Comparison of ENCODE assay signal across 27 mouse cellular contexts in genomic region chr4:56617661-56618360, GRCm38 (mm10).
A peak's percentile ranks its signal among the peaks of the same experiment; 100 is the strongest.
DNase-seq lines count a peak whose midpoint lies in the region; ATAC-seq and TF ChIP-seq lines count a peak whose summit lies in the region.
"Had no signal": no experiment of that assay in that cellular context is flagged by ENCODE, and none has a peak within 500 bp of the region (broad histone marks: within the 10 kb centered on the region; RNA-seq: fewer than 3 reads in every experiment).

No protein-coding gene starts in this region.

- DNase-seq in gastrocnemius, adult 2 months, result no peak
- no peak for DNase-seq in gastrocnemius, postnatal 4 days (ENCODE audit: low spot score in 2 of 2)
- peak; percentile 54 for DNase-seq in urinary bladder, postnatal 14 days (ENCODE audit: low spot score)
- DNase-seq in urinary bladder, postnatal 25 days (ENCODE audit: low spot score), result no peak
- DNase-seq in adrenal gland, postnatal 14 days, result peak; percentile 60
- peak; percentile 19 for DNase-seq in retina, postnatal 1 day
- DNase-seq in heart, adult 9 months (ENCODE audit: low spot score in 2 of 2), result no peak
- DNase-seq: B cell, adult 2 months; cerebellum, adult 2 months; cerebellum, postnatal 36 days; gastrocnemius, postnatal 10 days; heart, adult 2 months; kidney, adult 18-20 months; layer of hippocampus, postnatal 36 days; liver, embryonic 13.5 days; right cerebral cortex, postnatal 14 days; spleen, adult 18-20 months; thymus, adult 18-20 months had no signal

- intact Hi-C loops in gastrocnemius, adult 2 months (cut with DNase I), result no loop called here

- no peak overlapping the region for H3K4me3 ChIP-seq in gastrocnemius, adult 2 months
- H3K4me3 ChIP-seq in intestine, postnatal 0 days (ENCODE audit: low read depth, low read length), result no peak overlapping the region
- H3K4me3 ChIP-seq: embryonic facial prominence, embryonic 15.5 days; heart, adult 2 months; hindbrain, embryonic 10.5 days; layer of hippocampus, adult 2 months; limb, embryonic 13.5 days; liver, embryonic 13.5 days; lung, embryonic 15.5 days; neural tube, embryonic 13.5 days had no signal

- no peaks in the 10 kb centered on the region for H3K36me3 ChIP-seq in intestine, postnatal 0 days (ENCODE audit: control insufficient read depth, insufficient read depth)
- H3K36me3 ChIP-seq: embryonic facial prominence, embryonic 15.5 days; hindbrain, embryonic 10.5 days; limb, embryonic 13.5 days; liver, embryonic 13.5 days; lung, embryonic 15.5 days; neural tube, embryonic 13.5 days had no signal

- no peak for TF ChIP-seq CTCF in gastrocnemius, adult 2 months (IDR thresholded peaks at IDR 0.05)
- TF ChIP-seq CTCF in intestine, postnatal 0 days (IDR thresholded peaks at IDR 0.05; ENCODE audit: low read depth), result no peak

- no peak for ATAC-seq in intestine, postnatal 0 days
- ATAC-seq: activated CD4-positive, CD25-positive, alpha-beta regulatory T cell, adult 4 months had no signal

- 73% methylated on average over 10 of the region's 10 CpGs for WGBS in intestine, postnatal 0 days

- no peak overlapping the region for H3K4me2 ChIP-seq in intestine, postnatal 0 days (replicated peaks; ENCODE audit: low read depth)
- H3K4me2 ChIP-seq: embryonic facial prominence, embryonic 15.5 days; limb, embryonic 13.5 days; liver, embryonic 13.5 days; lung, embryonic 15.5 days; neural tube, embryonic 13.5 days had no signal

- H3K9me3 ChIP-seq in intestine, postnatal 0 days (ENCODE audit: control insufficient read depth), result no peaks in the 10 kb centered on the region
- H3K9me3 ChIP-seq: embryonic facial prominence, embryonic 15.5 days; hindbrain, embryonic 10.5 days; limb, embryonic 13.5 days; liver, embryonic 13.5 days; lung, embryonic 15.5 days; neural tube, embryonic 13.5 days had no signal

- H3K27me3 ChIP-seq in intestine, postnatal 0 days (replicated peaks; ENCODE audit: control insufficient read depth, insufficient read depth, low read length), result no peaks in the 10 kb centered on the region
- H3K27me3 ChIP-seq: embryonic facial prominence, embryonic 15.5 days; limb, embryonic 13.5 days; liver, embryonic 13.5 days; lung, embryonic 15.5 days; neural tube, embryonic 13.5 days had no signal

- 0 out of 2 replicates have a peak overlapping the region, but pooled peaks have one; percentile 16 for H3K27ac ChIP-seq in gastrocnemius, adult 2 months
- H3K27ac ChIP-seq in intestine, postnatal 0 days (ENCODE audit: low read depth, low read length), result no peak overlapping the region
- H3K27ac ChIP-seq: embryonic facial prominence, embryonic 15.5 days; heart, adult 2 months; hindbrain, embryonic 10.5 days; kidney, postnatal 0 days; layer of hippocampus, adult 2 months; limb, embryonic 13.5 days; liver, embryonic 13.5 days; lung, embryonic 15.5 days; neural tube, embryonic 13.5 days had no signal

- H3K4me1 ChIP-seq in intestine, postnatal 0 days (replicated peaks; ENCODE audit: control insufficient read depth, insufficient read depth, low read length), result no peaks in the 10 kb centered on the region
- H3K4me1 ChIP-seq: embryonic facial prominence, embryonic 15.5 days; hindbrain, embryonic 10.5 days; limb, embryonic 13.5 days; liver, embryonic 13.5 days; lung, embryonic 15.5 days; neural tube, embryonic 13.5 days had no signal

- H3K9ac ChIP-seq in intestine, postnatal 0 days (ENCODE audit: low read depth, low read length), result no peak overlapping the region
- H3K9ac ChIP-seq: embryonic facial prominence, embryonic 15.5 days; limb, embryonic 13.5 days; liver, embryonic 13.5 days; lung, embryonic 15.5 days; neural tube, embryonic 13.5 days had no signal

Comparison
In these comparisons a context has a peak if more than half of its experiments do, and no peak if none do; other contexts are left out.
1. DNase-seq: peak in urinary bladder, postnatal 14 days (single experiment), adrenal gland, postnatal 14 days (single experiment) and retina, postnatal 1 day (single experiment); none in gastrocnemius, adult 2 months (single experiment), gastrocnemius, postnatal 4 days (0 of 2), urinary bladder, postnatal 25 days (single experiment) and heart, adult 9 months (0 of 2).